Mouse (Mus musculus): Measurements from ENCODE around the gene Med14. TPM values are rescaled to one million over a fixed set of nuclear protein-coding genes. Genes with fewer than 3 reads are reported as not detected.
A peak's percentile ranks its signal among the peaks of the same experiment; 100 is the strongest.

The Med14 gene
- total RNA-seq, 1 experiment = 20.0 TPM

- no peak overlapping the region for H3K9ac ChIP-seq (ENCODE audit: insufficient read depth, low read depth, low read length, poor library complexity, severe bottlenecking)
- H3K4me3 ChIP-seq (ENCODE audit: insufficient read depth in 1 of 2, low read depth in 1 of 2, low read length in 2 of 2, poor library complexity in 1 of 2, severe bottlenecking in 1 of 2) = no peak overlapping the region
- H3K36me3 ChIP-seq (ENCODE audit: control insufficient read depth, insufficient read depth, low read length, poor library complexity, severe bottlenecking) = no peaks in the 10 kb centered on the region
- H3K9me3 ChIP-seq (ENCODE audit: control insufficient read depth, insufficient read depth, low read depth, low read length) = no peaks in the 10 kb centered on the region
- in situ Hi-C loops (cut with MboI; ENCODE audit: low sequenced_read_pairs in 2 of 2, unreplicated experiment in 2 of 2) = no loop called here
- H3K27ac ChIP-seq (ENCODE audit: insufficient read depth, low read depth, low read length, poor library complexity, severe bottlenecking) = no peak overlapping the region
- H3K4me1 ChIP-seq (ENCODE audit: control insufficient read depth in 2 of 2, insufficient read depth in 2 of 2, low read length in 2 of 2, poor library complexity in 1 of 2) = no peaks in the 10 kb centered on the region
- DNase-seq (ENCODE audit: low read depth, low spot score) = no peak
- TF ChIP-seq ZNF384 (IDR thresholded peaks at IDR 0.05; ENCODE audit: low read depth, low read length) (no peak), HCFC1 (IDR thresholded peaks at IDR 0.05; ENCODE audit: borderline replicate concordance, insufficient read depth, low read length) (no peak), MAFK (IDR thresholded peaks at IDR 0.05; ENCODE audit: insufficient read depth, low read depth, low read length) (no peak), CHD2 (IDR thresholded peaks at IDR 0.05; ENCODE audit: low read depth, low read length) (no peak), ZC3H11A (IDR thresholded peaks at IDR 0.05; ENCODE audit: borderline replicate concordance, low read depth, low read length) (no peak)
Measured at GRCm38 (mm10) chrX:12773236-12773635, 11.4 kb upstream of the Med14 start.

GRCm38 (mm10) chrX:12771561-12771960 is 9.7 kb upstream of the Med14 start:
- TF ChIP-seq HCFC1 (IDR thresholded peaks at IDR 0.05; ENCODE audit: borderline replicate concordance, insufficient read depth, low read length) (no peak), ZC3H11A (IDR thresholded peaks at IDR 0.05; ENCODE audit: borderline replicate concordance, low read depth, low read length) (no peak), ZNF384 (IDR thresholded peaks at IDR 0.05; ENCODE audit: low read depth, low read length) (no peak), MAFK (IDR thresholded peaks at IDR 0.05; ENCODE audit: insufficient read depth, low read depth, low read length) (no peak)
- no peaks in the 10 kb centered on the region for H3K9me3 ChIP-seq (ENCODE audit: control insufficient read depth, insufficient read depth, low read depth, low read length)
- DNase-seq (ENCODE audit: low read depth, low spot score) = no peak
- no peak overlapping the region for H3K27ac ChIP-seq (ENCODE audit: insufficient read depth, low read depth, low read length, poor library complexity, severe bottlenecking)
- in situ Hi-C loops (cut with MboI; ENCODE audit: low sequenced_read_pairs in 2 of 2, unreplicated experiment in 2 of 2) = no loop called here
- H3K9ac ChIP-seq (ENCODE audit: insufficient read depth, low read depth, low read length, poor library complexity, severe bottlenecking) = no peak overlapping the region
- H3K4me3 ChIP-seq (ENCODE audit: insufficient read depth in 1 of 2, low read depth in 1 of 2, low read length in 2 of 2, poor library complexity in 1 of 2, severe bottlenecking in 1 of 2) = no peak overlapping the region
- H3K4me1 ChIP-seq (ENCODE audit: control insufficient read depth in 2 of 2, insufficient read depth in 2 of 2, low read length in 2 of 2, poor library complexity in 1 of 2) = peaks cover 0 to 6% of the 10 kb centered on the region in 2 experiments; a peak in 2 of 4 replicates
- H3K36me3 ChIP-seq (ENCODE audit: control insufficient read depth, insufficient read depth, low read length, poor library complexity, severe bottlenecking) = no peaks in the 10 kb centered on the region

GRCm38 (mm10) chrX:12768571-12768970 is 6.7 kb upstream of the Med14 start:
- TF ChIP-seq CHD2 (IDR thresholded peaks at IDR 0.05; ENCODE audit: low read depth, low read length) (no peak), ZNF384 (IDR thresholded peaks at IDR 0.05; ENCODE audit: low read depth, low read length) (no peak), ZC3H11A (IDR thresholded peaks at IDR 0.05; ENCODE audit: borderline replicate concordance, low read depth, low read length) (no peak), HCFC1 (IDR thresholded peaks at IDR 0.05; ENCODE audit: borderline replicate concordance, insufficient read depth, low read length) (no peak), MAFK (IDR thresholded peaks at IDR 0.05; ENCODE audit: insufficient read depth, low read depth, low read length) (no peak)
- no peak for DNase-seq (ENCODE audit: low read depth, low spot score)
- Histone ChIP-seq H3K9me3 (ENCODE audit: control insufficient read depth, insufficient read depth, low read depth, low read length) (no peaks in the 10 kb centered on the region), H3K4me1 (ENCODE audit: control insufficient read depth in 2 of 2, insufficient read depth in 2 of 2, low read length in 2 of 2, poor library complexity in 1 of 2) (peaks cover 0 to 6% of the 10 kb centered on the region in 2 experiments; a peak in 2 of 4 replicates), H3K36me3 (ENCODE audit: control insufficient read depth, insufficient read depth, low read length, poor library complexity, severe bottlenecking) (no peaks in the 10 kb centered on the region), H3K4me3 (ENCODE audit: insufficient read depth in 1 of 2, low read depth in 1 of 2, low read length in 2 of 2, poor library complexity in 1 of 2, severe bottlenecking in 1 of 2) (no peak overlapping the region), H3K9ac (ENCODE audit: insufficient read depth, low read depth, low read length, poor library complexity, severe bottlenecking) (no peak overlapping the region), H3K27ac (ENCODE audit: insufficient read depth, low read depth, low read length, poor library complexity, severe bottlenecking) (peak overlapping the region; percentile 69; the same call in 1 of the 2 replicates)
- in situ Hi-C loops (cut with MboI; ENCODE audit: low sequenced_read_pairs in 2 of 2, unreplicated experiment in 2 of 2) = no loop called here

GRCm38 (mm10) chrX:12766846-12767564 is 5.1 kb upstream of the Med14 start:
- TF ChIP-seq HCFC1 (IDR thresholded peaks at IDR 0.05; ENCODE audit: borderline replicate concordance, insufficient read depth, low read length) = no peak
- no peak for TF ChIP-seq MAFK (IDR thresholded peaks at IDR 0.05; ENCODE audit: insufficient read depth, low read depth, low read length)
- TF ChIP-seq ZNF384 (IDR thresholded peaks at IDR 0.05; ENCODE audit: low read depth, low read length) = no peak
- no peak for TF ChIP-seq ZC3H11A (IDR thresholded peaks at IDR 0.05; ENCODE audit: borderline replicate concordance, low read depth, low read length)
- no peak for TF ChIP-seq CHD2 (IDR thresholded peaks at IDR 0.05; ENCODE audit: low read depth, low read length)
- peaks cover 0 to 6% of the 10 kb centered on the region in 2 experiments; a peak in 2 of 4 replicates for H3K4me1 ChIP-seq (ENCODE audit: control insufficient read depth in 2 of 2, insufficient read depth in 2 of 2, low read length in 2 of 2, poor library complexity in 1 of 2)
- no peak overlapping the region for H3K4me3 ChIP-seq (ENCODE audit: insufficient read depth in 1 of 2, low read depth in 1 of 2, low read length in 2 of 2, poor library complexity in 1 of 2, severe bottlenecking in 1 of 2)
- peak overlapping the region; percentile 53 for H3K27ac ChIP-seq (ENCODE audit: insufficient read depth, low read depth, low read length, poor library complexity, severe bottlenecking)
- H3K9ac ChIP-seq (ENCODE audit: insufficient read depth, low read depth, low read length, poor library complexity, severe bottlenecking) = no peak overlapping the region
- no peaks in the 10 kb centered on the region for H3K9me3 ChIP-seq (ENCODE audit: control insufficient read depth, insufficient read depth, low read depth, low read length)
- in situ Hi-C loops (cut with MboI; ENCODE audit: low sequenced_read_pairs in 2 of 2, unreplicated experiment in 2 of 2) = no loop called here
- DNase-seq (ENCODE audit: low read depth, low spot score) = no peak
- no peaks in the 10 kb centered on the region for H3K36me3 ChIP-seq (ENCODE audit: control insufficient read depth, insufficient read depth, low read length, poor library complexity, severe bottlenecking)

All from ES-E14 (cell line).